Mouse (Mus musculus): ENCODE data around the gene Rab11fip5. TPM values are rescaled to one million over a fixed set of nuclear protein-coding genes. Genes with fewer than 3 reads are reported as not detected.

The Rab11fip5 gene
- polyA plus RNA-seq, 2 experiments: 15.9 to 16.9 TPM

DNA sequence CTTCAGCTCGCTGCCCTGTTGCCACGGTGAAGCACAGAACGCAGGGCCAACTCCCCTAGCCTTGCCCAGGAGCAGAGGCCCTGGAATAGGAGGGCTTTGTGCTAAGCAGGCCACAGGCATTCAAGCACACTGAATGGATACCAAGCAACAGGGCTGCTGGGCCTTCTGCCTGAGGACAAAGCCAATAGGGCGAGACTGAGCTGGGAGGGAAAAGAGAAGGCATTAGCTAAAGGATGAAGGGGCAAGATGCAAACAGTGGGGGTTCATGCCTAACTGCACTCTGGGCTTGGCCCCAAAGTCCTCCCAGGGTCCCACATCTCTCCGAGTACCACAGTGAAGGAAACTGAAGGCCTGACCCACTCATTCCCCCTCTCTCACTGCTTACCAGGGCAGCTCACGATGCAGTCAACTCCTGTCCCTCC lies 54.0 kb downstream of the Rab11fip5 start:
- H3K27me3 ChIP-seq (ENCODE audit: control insufficient read depth, insufficient read depth, low read length): no peaks in the 10 kb centered on the region
- H3K9me3 ChIP-seq (ENCODE audit: control insufficient read depth, low read length): no peaks in the 10 kb centered on the region
- no peak for ATAC-seq (ENCODE audit: low FRiP score, low read depth)
- DNase-seq (ENCODE audit: low spot score): no peak
- no peak overlapping the region for H3K4me3 ChIP-seq (replicated peaks; ENCODE audit: low read length)
- TF ChIP-seq POLR2A (IDR thresholded peaks at IDR 0.05; ENCODE audit: borderline replicate concordance, extremely low read depth, insufficient read depth, insufficient read length): no peak
- H3K27ac ChIP-seq (replicated peaks; ENCODE audit: low read depth, low read length): no peak overlapping the region
- WGBS: 78% methylated on average over 6 of the region's 6 CpGs
- no peak overlapping the region for H3K4me2 ChIP-seq (replicated peaks; ENCODE audit: low read depth, low read length, severe bottlenecking)
- no peaks in the 10 kb centered on the region for H3K4me1 ChIP-seq (ENCODE audit: control insufficient read depth, insufficient read depth, low read length)
- no peaks in the 10 kb centered on the region for H3K36me3 ChIP-seq (ENCODE audit: control insufficient read depth, insufficient read depth, low read length)
- H3K9ac ChIP-seq (ENCODE audit: low read depth, low read length, severe bottlenecking): no peak overlapping the region

DNA sequence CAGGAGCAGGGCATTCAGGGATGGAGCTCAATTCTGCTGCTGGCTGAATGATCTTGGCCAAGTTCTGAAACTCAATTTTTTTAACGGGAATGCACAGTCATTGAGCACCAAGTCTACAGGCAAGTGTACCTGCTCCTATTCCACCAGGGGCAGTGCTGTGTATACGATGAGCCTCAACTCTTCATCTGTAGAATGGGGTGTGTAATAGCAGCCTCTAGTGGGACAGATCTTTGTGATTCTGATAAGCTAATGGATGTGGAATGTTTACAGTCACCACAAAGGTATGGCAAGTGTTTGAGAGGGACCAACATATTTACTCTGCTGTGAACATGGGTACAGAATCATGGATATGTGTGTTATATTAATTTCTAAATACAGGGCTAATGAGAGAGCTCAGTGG lies 58.2 kb downstream of the Rab11fip5 start:
- no peak for TF ChIP-seq POLR2A (IDR thresholded peaks at IDR 0.05; ENCODE audit: borderline replicate concordance, extremely low read depth, insufficient read depth, insufficient read length)
- Histone ChIP-seq H3K4me1 (ENCODE audit: control insufficient read depth, insufficient read depth, low read length) (no peaks in the 10 kb centered on the region), H3K27me3 (ENCODE audit: control insufficient read depth, insufficient read depth, low read length) (no peaks in the 10 kb centered on the region), H3K4me2 (replicated peaks; ENCODE audit: low read depth, low read length, severe bottlenecking) (no peak overlapping the region), H3K9ac (ENCODE audit: low read depth, low read length, severe bottlenecking) (no peak overlapping the region), H3K27ac (replicated peaks; ENCODE audit: low read depth, low read length) (no peak overlapping the region), H3K36me3 (ENCODE audit: control insufficient read depth, insufficient read depth, low read length) (no peaks in the 10 kb centered on the region), H3K4me3 (replicated peaks; ENCODE audit: low read length) (no peak overlapping the region), H3K9me3 (ENCODE audit: control insufficient read depth, low read length) (no peaks in the 10 kb centered on the region)
- ATAC-seq (ENCODE audit: low FRiP score, low read depth) (no peak), DNase-seq (ENCODE audit: low spot score) (no peak)
- 86% methylated on average over 2 of the region's 2 CpGs for WGBS

DNA sequence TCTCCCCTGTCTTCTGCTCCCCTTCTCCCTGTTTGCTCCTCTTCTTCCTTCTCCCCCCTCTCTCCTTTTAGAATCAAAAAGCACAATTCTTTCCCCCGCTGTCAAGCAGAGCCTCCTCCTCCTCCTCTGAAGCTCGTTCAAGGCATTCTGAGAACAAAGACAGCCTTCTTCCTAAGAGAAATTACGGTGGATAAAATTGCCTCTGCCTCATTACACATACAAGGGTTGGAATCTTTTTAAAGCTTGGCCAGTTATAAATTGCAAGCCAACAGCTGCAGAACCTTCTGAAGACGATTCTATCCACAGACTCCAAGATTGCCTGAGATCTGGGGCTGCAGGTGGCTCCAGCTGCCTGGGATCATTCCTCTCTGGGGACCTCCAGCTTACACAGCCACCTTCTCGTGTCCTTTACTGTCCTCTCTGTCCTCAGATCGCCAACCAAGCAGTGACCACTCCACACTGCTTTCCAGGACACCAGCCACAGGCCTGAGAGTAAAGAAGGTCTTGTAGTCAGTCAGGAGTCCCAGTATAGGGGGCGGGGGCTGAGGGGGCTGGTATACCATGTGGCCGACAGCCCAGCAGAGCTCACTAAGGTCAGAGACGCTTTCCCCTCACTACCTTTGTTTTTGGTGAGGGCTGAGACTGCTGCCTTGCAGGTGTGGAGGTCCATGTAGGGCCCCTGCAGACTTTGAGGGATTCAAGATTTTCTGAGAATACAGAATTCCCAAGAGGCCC lies 60.2 kb downstream of the Rab11fip5 start:
- Histone ChIP-seq H3K4me3 (replicated peaks; ENCODE audit: low read length) (no peak overlapping the region), H3K27me3 (ENCODE audit: control insufficient read depth, insufficient read depth, low read length) (no peaks in the 10 kb centered on the region), H3K9me3 (ENCODE audit: control insufficient read depth, low read length) (no peaks in the 10 kb centered on the region), H3K4me2 (replicated peaks; ENCODE audit: low read depth, low read length, severe bottlenecking) (no peak overlapping the region), H3K9ac (ENCODE audit: low read depth, low read length, severe bottlenecking) (no peak overlapping the region), H3K27ac (replicated peaks; ENCODE audit: low read depth, low read length) (no peak overlapping the region), H3K4me1 (ENCODE audit: control insufficient read depth, insufficient read depth, low read length) (no peaks in the 10 kb centered on the region), H3K36me3 (ENCODE audit: control insufficient read depth, insufficient read depth, low read length) (no peaks in the 10 kb centered on the region)
- ATAC-seq (ENCODE audit: low FRiP score, low read depth) (no peak), DNase-seq (ENCODE audit: low spot score) (no peak)
- WGBS: 42% methylated on average over 9 of the region's 9 CpGs
- no peak for TF ChIP-seq POLR2A (IDR thresholded peaks at IDR 0.05; ENCODE audit: borderline replicate concordance, extremely low read depth, insufficient read depth, insufficient read length)

DNA sequence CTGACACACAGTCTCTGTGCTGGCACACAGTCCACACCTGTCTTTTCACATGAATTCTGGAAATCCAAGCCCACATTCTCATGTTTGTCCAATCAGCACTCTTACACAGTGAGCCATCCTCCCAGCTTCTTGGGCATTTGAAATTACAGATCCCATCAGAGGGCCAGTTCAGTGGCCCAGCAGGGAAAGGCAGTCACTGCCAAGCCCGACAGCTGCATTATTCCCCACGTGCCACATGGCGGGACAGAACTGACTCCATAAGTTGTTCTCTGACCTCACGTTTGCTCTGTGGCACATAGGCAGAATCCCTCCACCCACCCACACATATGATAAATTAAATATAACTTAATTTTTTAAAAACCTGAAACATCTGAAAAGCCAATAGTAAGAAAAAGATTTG lies 66.5 kb downstream of the Rab11fip5 start:
- H3K9ac ChIP-seq (ENCODE audit: low read depth, low read length, severe bottlenecking): no peak overlapping the region
- WGBS: 78% methylated on average over 4 of the region's 4 CpGs
- H3K4me2 ChIP-seq (replicated peaks; ENCODE audit: low read depth, low read length, severe bottlenecking): no peak overlapping the region
- ATAC-seq (ENCODE audit: low FRiP score, low read depth): no peak
- peaks cover 3% of the 10 kb centered on the region for H3K4me1 ChIP-seq (ENCODE audit: control insufficient read depth, insufficient read depth, low read length)
- no peak for TF ChIP-seq POLR2A (IDR thresholded peaks at IDR 0.05; ENCODE audit: borderline replicate concordance, extremely low read depth, insufficient read depth, insufficient read length)
- no peaks in the 10 kb centered on the region for H3K9me3 ChIP-seq (ENCODE audit: control insufficient read depth, low read length)
- no peaks in the 10 kb centered on the region for H3K36me3 ChIP-seq (ENCODE audit: control insufficient read depth, insufficient read depth, low read length)
- no peak overlapping the region for H3K4me3 ChIP-seq (replicated peaks; ENCODE audit: low read length)
- no peak overlapping the region for H3K27ac ChIP-seq (replicated peaks; ENCODE audit: low read depth, low read length)
- DNase-seq (ENCODE audit: low spot score): no peak
- H3K27me3 ChIP-seq (ENCODE audit: control insufficient read depth, insufficient read depth, low read length): no peaks in the 10 kb centered on the region

DNA sequence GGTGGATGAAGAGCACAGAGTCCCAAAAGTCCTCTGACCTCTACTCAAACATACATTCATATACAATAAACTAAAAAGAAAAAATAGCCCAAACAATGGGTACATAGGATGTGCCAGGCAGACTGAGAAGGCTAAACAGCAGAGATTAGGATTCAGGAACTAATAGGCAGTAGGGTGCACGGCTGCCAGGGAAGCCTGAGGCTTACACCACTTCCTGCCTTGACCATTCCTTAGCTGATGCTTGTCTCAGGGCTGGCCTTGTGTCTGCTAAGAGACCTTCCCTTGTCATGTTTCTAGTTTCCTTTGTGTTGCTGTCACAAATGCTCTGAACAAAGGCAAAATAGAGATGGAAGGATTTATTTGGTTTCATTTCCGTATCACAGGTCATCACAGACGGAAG lies 68.1 kb downstream of the Rab11fip5 start:
- no peak for TF ChIP-seq POLR2A (IDR thresholded peaks at IDR 0.05; ENCODE audit: borderline replicate concordance, extremely low read depth, insufficient read depth, insufficient read length)
- H3K9ac ChIP-seq (ENCODE audit: low read depth, low read length, severe bottlenecking): no peak overlapping the region
- ATAC-seq (ENCODE audit: low FRiP score, low read depth) (no peak), DNase-seq (ENCODE audit: low spot score) (no peak)
- WGBS: 86% methylated on average over 3 of the region's 3 CpGs
- H3K4me1 ChIP-seq (ENCODE audit: control insufficient read depth, insufficient read depth, low read length): peaks cover 12% of the 10 kb centered on the region
- no peak overlapping the region for H3K4me2 ChIP-seq (replicated peaks; ENCODE audit: low read depth, low read length, severe bottlenecking)
- H3K9me3 ChIP-seq (ENCODE audit: control insufficient read depth, low read length): no peaks in the 10 kb centered on the region
- H3K36me3 ChIP-seq (ENCODE audit: control insufficient read depth, insufficient read depth, low read length): no peaks in the 10 kb centered on the region
- H3K4me3 ChIP-seq (replicated peaks; ENCODE audit: low read length): no peak overlapping the region
- H3K27ac ChIP-seq (replicated peaks; ENCODE audit: low read depth, low read length): no peak overlapping the region
- H3K27me3 ChIP-seq (ENCODE audit: control insufficient read depth, insufficient read depth, low read length): no peaks in the 10 kb centered on the region
